Mouse (Mus musculus): ENCODE measurements around the gene Lysmd1. TPM values are rescaled to one million over a fixed set of nuclear protein-coding genes. Genes with fewer than 3 reads are reported as not detected.

The Lysmd1 gene
- polyA plus RNA-seq (2012) = 5.6 and 9.6 TPM in 2 replicates

DNA sequence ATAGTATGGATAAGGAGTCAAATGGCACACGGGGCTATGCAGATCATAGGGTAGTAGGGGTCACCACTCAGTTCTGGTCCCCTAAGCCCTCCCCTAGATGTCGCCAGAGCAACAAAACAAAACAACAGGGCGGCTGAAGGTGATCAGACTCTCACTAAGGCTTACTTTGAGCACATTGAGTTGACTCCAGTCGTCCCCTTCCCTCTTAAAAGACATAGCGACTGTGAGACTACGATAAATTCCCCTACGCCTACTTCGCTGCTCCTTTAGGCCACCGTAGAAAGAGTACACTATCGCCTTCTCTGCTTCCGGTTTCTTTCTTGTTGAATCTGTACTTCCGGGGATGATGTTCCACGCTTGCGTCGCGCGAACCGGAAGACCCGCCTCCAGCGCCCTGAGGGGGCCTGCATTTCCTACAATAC is at the start of gene Lysmd1, which contains the start of gene Scnm1:
TSS of gene Lysmd1 (plus strand) at position 409 of the 422 bp plus-strand sequence.
TSS of gene Scnm1 (minus strand) at position 332 of the 422 bp plus-strand sequence.
- no peak for TF ChIP-seq GATA1 (IDR thresholded peaks at IDR 0.05; ENCODE audit: low read length)

GRCm38 (mm10) chr3:95088071-95088470 is 45.8 kb upstream of the Lysmd1 start:
- no peak for TF ChIP-seq GATA1 (IDR thresholded peaks at IDR 0.05; ENCODE audit: low read length)

DNA sequence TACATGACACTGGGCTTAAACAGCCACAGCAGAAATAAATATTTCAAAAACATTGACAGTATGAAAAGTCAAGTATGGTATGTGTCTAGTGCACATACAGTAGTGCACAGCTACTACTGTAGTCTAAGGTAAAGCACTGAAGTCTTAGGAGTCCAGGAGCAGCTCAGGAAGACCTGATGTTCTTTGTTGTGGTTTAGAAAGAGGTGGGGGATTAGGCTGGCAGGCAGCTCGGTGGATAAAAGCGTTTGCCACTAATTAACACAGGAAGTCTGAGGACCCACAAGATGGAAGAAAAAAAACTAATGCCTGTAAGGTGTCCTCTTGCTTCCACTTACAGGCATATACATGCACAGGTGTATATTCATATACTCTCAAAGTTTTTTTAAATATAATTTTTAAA is 33.0 kb upstream of the Lysmd1 start:
- TF ChIP-seq GATA1 (IDR thresholded peaks at IDR 0.05; ENCODE audit: low read length) = no peak

GRCm38 (mm10) chr3:95105121-95105520 is 28.8 kb upstream of the Lysmd1 start:
- TF ChIP-seq GATA1 (IDR thresholded peaks at IDR 0.05; ENCODE audit: low read length) = no peak

GRCm38 (mm10) chr3:95105586-95106337 is 28.1 kb upstream of the Lysmd1 start:
- no peak for TF ChIP-seq GATA1 (IDR thresholded peaks at IDR 0.05; ENCODE audit: low read length)

- no peak for TF ChIP-seq GATA1 (IDR thresholded peaks at IDR 0.05; ENCODE audit: low read length)
Observed at GRCm38 (mm10) chr3:95106338-95107117, 27.4 kb upstream of the Lysmd1 start, which contains the start of gene Pip5k1a. TSS of gene Pip5k1a (minus strand) at chr3:95106930.

DNA sequence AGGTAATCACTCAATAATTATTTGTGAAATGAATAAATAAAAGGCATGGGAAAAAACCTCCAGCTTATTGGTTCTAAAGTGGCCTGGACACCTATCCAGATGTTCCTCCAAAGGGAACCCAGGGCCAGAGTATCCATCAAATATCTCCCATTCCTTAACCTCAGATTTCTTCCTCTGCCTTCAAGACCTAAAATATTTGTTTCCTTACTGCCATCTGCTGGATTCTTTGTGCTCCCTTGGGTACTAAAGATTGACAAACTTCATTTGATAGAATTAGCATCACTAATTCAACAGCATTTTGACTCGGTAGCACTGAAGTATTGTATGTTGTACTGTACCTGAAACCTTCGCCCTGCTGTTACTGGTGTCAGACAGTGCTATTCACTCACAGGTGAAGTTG is 26.0 kb upstream of the Lysmd1 start:
- TF ChIP-seq GATA1 (IDR thresholded peaks at IDR 0.05; ENCODE audit: low read length) = no peak

DNA sequence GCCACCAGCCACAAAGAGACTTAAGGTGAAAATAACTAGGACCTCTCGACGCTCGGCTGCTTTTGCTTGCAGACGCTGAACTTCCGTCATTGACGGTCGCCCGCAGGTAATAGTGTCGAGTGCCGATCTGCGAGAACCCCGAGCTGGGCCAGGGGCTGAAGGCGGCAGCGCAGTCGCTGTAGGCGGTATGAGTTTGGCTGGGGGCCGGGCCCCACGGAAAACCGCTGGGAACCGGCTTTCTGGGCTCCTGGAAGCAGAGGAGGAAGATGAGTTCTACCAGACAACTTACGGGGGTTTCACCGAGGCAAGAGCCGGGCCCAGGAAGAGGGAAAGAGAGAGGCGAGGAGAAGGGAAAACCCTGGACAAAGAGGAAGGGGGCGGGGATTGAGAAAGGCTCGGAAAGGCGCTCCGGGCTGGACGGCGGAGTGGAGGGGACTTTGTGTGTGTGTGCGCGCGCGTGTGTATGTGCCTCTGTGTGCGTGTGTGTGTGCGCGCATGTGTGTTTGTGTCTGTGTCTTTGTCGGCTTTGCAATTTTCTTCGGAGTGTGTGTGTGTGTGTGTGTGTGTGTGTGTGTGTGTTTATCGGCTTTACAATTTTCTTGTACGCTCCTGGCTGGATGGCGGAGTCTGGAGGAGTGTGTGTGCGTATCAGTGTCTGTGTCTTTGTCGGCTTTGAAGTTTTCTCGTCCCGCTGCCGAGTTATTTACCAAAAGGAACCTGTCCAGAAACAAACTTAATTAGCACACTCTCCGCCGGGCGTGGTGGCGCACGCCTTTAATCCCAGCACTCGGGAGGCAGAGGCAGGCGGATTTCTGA is 22.8 kb upstream of the Lysmd1 start, which contains the start of gene Vps72:
TSS of gene Vps72 (plus strand) at position 112 of the 816 bp plus-strand sequence.
- no peak for TF ChIP-seq GATA1 (IDR thresholded peaks at IDR 0.05; ENCODE audit: low read length)

DNA sequence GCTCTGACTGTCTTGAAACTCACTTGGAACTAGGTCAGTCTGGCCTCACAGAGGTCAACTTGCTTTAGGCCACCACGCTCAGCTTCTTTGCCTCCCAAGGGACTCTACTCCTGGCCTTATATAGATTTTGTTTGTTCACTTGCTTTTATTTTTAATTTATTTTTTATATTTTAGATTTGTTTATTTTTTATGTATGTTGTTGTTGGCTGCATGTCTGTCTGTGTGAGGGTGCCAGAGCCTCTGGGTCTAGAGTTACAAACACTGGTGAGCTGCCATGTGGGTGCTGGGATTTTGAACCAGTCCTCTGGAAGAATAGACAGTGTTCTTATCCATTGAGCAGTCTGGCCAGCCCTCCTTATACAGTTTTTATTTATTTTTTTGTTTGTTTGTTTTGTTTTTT is 21.1 kb upstream of the Lysmd1 start:
- TF ChIP-seq GATA1 (IDR thresholded peaks at IDR 0.05; ENCODE audit: low read length) = no peak

DNA sequence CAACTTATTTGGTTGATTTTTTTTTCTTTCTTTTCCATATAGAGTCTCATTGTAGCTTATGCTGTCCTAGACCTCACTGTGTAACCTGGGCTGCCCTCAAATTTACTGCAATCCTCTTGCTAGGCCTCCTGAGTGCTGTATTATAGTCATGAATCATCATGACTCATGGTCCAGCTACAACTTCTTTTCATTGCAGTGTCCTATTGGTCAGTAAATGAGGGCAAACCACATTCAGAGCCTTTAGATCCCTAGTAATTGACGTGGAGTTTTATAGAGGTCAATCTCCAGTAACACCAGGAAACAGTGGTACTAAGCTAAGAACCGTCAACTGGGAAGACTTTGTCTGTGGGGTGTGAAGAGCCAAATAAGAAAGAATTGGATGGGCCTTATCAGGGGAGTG is 16.1 kb upstream of the Lysmd1 start:
- TF ChIP-seq GATA1 (IDR thresholded peaks at IDR 0.05; ENCODE audit: low read length) = no peak

DNA sequence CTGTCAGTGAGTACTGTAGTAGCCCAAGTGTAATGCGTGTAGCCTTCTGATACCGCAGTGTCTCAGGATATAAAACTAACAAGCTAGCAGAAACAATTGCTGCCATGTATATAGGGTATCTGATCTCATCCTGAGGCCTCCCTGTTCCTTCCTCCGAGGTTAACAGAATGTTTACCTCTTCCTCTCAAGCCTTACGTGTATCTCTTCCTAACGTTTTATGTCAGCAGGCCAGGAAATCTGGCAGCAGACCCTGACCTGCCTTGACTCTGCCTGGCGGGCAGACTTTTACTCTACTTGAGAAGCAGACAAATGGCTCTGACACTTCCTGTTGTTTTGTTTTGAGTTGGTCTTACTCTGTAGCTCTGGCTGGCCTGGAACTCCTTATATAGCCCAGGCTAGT is 12.3 kb upstream of the Lysmd1 start:
- no peak for TF ChIP-seq GATA1 (IDR thresholded peaks at IDR 0.05; ENCODE audit: low read length)

GRCm38 (mm10) chr3:95124246-95124645 is 9.6 kb upstream of the Lysmd1 start, which contains the start of gene Tmod4:
TSS of gene Tmod4 (plus strand) at chr3:95124476.
- no peak for TF ChIP-seq GATA1 (IDR thresholded peaks at IDR 0.05; ENCODE audit: low read length)

DNA sequence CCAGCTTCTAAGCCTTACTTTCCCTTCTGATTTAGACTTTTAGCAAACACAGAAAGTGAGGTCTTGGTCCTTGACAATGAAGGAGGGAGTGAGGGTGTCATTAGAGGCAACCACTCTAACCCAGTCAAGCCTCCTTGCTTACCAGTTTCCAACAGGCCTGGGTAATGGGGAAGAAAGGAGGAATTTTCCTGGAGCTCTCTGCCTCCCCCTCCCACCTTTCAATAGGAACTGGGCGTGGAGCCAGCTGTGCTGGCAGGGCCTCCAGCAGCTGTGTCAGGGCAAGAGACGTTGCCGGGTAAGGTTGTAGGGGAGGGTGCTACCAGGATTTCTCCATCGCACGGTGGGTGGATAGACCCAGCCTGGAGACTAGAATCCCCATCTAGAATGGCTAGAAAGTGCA is 8.9 kb upstream of the Lysmd1 start:
- TF ChIP-seq GATA1 (IDR thresholded peaks at IDR 0.05; ENCODE audit: low read length) = no peak

DNA sequence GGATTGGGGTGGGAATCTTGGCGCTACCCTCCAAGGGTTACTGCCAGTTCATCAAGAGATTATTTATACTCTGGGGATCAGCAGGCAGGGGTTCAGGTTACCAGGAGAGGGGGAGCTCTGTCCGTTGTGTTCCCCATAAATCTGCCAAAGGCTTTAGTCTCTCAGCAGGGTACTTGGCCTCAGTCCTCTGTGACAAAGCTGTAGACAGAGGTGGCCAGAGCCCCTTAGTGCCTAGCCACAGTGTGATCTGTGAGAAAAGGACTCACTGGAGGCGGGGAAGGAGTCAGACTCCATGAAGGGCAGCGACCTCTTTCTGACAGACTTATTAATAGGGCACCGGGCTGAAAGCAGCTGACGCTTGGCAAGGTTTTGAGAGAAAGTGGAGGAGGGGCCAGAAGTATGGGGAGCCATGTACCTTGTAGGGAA is 4.6 kb upstream of the Lysmd1 start:
- TF ChIP-seq GATA1 (IDR thresholded peaks at IDR 0.05; ENCODE audit: low read length) = no peak

- no peak for TF ChIP-seq GATA1 (IDR thresholded peaks at IDR 0.05; ENCODE audit: low read length)
Observed at GRCm38 (mm10) chr3:95130081-95130480, 3.8 kb upstream of the Lysmd1 start.
